Mouse (Mus musculus) left cerebral cortex, postnatal 14 days (tissue): ENCODE data around the gene Tnfaip6. TPM values are rescaled to one million over a fixed set of nuclear protein-coding genes. Genes with fewer than 3 reads are reported as not detected.

Experiments used
- total RNA-seq, 2 experiments: library from RNA; stranded (reverse); gene quantifications; 2 replicates each; pipeline ENCODE4 v1.2.3; 2021

The Tnfaip6 gene
- total RNA-seq, 2 experiments from 2014 or later = 1.0 to 1.2 TPM

Other genes with a start within 250 kb of the Tnfaip6 start
- gene Rbm43, start 102.8 kb upstream of the Tnfaip6 start, total RNA-seq = 10 to 100 TPM; 13.9 to 16.7 TPM
- gene Nmi, start 64.5 kb upstream of the Tnfaip6 start, total RNA-seq = 1 to 10 TPM in 1 of 2 experiments, under 1 TPM in 1; 0.99 to 2.0 TPM
- gene Rif1, start 34.8 kb downstream of the Tnfaip6 start, total RNA-seq = 10 to 100 TPM; 22.1 to 23.4 TPM